Mouse (Mus musculus): ENCODE data around the gene Cwc27. TPM values are rescaled to one million over a fixed set of nuclear protein-coding genes. Genes with fewer than 3 reads are reported as not detected.

Cwc27 gene
- polyA plus RNA-seq (2016; fragmentation: Nextera tagmentation; extraction: Ambion mirVana): 34.4 and 38.1 TPM in 2 replicates

DNA sequence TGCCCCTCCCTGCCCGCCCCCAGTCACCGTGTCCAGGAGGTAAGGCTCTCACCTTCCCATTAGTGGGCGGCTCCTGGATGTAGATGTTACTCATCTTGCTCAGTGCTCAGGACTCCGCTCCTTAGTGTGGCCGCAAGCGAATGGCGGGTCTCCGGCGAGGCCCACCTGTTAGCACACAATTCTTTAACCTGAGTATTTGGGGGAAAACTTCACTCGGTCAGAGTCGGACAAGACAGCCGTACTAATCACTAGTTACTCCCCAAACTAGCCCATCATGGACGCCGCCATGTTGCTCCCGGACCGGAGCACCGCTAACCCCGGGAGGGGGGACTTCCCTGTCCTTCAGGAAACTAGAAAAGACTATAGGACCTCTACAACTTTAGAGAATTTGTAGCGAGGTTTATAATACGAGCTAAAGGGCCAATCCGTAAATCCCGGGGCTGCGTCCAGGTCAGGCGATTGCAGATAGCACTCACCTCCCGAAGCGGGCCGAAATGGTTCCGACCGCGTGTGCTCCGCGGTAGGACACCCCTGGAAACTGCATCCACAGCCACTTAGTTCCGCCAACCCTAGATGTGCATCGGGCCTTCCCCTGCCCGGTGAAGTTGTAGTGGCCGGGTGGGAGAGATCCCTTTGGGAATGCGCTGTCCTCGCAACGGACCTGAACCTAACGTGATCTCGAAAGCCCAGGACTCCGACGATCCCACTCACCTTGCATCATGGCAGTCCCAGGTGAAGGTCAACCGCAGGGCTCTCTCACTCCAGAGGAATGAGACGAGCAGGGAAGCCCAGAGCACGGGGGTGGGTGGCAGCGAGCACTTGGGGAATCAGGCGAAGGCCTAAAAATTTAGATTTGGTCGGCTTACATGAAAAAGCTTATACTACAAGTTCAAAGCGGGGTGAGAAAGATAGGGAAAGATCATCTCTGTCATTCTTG, at the start of gene Cwc27:
Cwc27 (minus strand) TSS at position 508 of the 937 bp plus-strand sequence.
- H3K4me1 ChIP-seq (replicated peaks): peaks cover 11% of the 10 kb centered on the region
- peak within 1 kb of the TSS; percentile 67 for H3K4me2 ChIP-seq
- under 1% methylated on average over 50 of the region's 50 CpGs for WGBS
- H3K4me3 ChIP-seq (replicated peaks): peak within 1 kb of the TSS; percentile 70
- peak within 1 kb of the TSS; percentile 86 for H3K9ac ChIP-seq (replicated peaks)
- peak; percentile 90 for ATAC-seq (ENCODE audit: insufficient number of reproducible peaks, insufficient read depth, low FRiP score, low TSS enrichment, low read depth)
- peaks cover 14% of the 10 kb centered on the region; the same call in 1 of the 2 replicates for H3K36me3 ChIP-seq
- no peaks in the 10 kb centered on the region for H3K27me3 ChIP-seq
- peak within 1 kb of the TSS; percentile 54 for H3K27ac ChIP-seq
- no peaks in the 10 kb centered on the region for H3K9me3 ChIP-seq

- H3K9ac ChIP-seq (replicated peaks): no peak overlapping the region
- 0 out of 2 replicates have a peak, but pooled peaks cover 3% of the 10 kb centered on the region for H3K4me1 ChIP-seq (replicated peaks)
- no peak overlapping the region for H3K4me2 ChIP-seq
- no peak overlapping the region for H3K4me3 ChIP-seq (replicated peaks)
- H3K27ac ChIP-seq: no peak overlapping the region
- H3K36me3 ChIP-seq: no peaks in the 10 kb centered on the region
- 85% methylated on average over 5 of the region's 5 CpGs for WGBS
- H3K9me3 ChIP-seq: no peaks in the 10 kb centered on the region
- H3K27me3 ChIP-seq: peaks cover 31% of the 10 kb centered on the region
- no peak for ATAC-seq (ENCODE audit: insufficient number of reproducible peaks, insufficient read depth, low FRiP score, low TSS enrichment, low read depth)
These were observed 49.8 kb upstream of the Cwc27 start for GRCm38 (mm10) chr13:104866726-104867125.

DNA sequence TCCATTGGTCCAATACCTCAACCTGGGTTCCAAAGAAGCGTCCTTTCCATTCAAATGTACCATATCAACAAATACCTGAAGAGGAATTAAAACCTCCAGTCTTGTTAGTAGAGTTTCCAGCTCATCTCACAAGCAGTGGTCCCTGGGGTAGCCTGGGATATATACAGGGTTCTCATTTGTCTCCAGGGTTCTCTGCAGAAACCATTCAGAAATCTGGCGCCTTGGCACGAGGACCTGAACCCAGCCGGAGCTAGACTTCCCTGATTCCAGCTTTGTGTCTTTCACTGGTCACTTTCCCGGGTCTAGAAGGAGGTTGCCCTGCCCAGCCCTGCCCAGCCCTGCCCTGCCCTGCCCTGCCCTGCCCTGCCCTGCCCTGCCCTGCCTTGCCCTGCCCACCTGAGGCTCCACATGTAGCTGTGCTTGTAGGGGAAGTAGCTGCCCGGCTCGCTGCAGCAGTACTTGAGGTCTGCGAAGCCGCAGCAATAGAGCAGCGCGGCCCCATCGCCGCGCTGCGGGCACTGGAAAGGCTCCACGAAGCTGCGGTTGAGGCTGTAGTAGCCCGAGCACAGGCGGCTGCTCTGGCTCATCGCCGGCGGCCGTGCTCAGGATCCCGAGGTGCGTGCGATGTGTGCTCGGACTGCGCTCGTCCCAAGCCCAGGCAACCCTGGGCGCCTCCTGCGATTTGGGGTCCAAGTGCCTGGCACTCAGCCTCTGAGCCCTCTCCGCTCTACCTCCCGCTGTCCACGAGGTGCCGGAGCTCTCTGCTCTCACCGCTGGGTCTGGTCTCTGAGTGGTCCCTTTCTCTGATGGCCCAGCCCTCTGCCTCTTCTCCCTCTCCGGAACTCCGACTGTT, 46.4 kb upstream of the Cwc27 start, which contains the start of gene Shisal2b:
Shisal2b (minus strand) TSS at position 767 of the 853 bp plus-strand sequence.
- H3K27me3 ChIP-seq: peaks cover 33% of the 10 kb centered on the region
- peak within 1 kb of the TSS; percentile 82 for H3K4me2 ChIP-seq
- 5% methylated on average over 38 of the region's 38 CpGs for WGBS
- 0 out of 2 replicates have a peak within 1 kb of the TSS, but pooled peaks have one; percentile 12 for H3K27ac ChIP-seq
- H3K36me3 ChIP-seq: no peaks in the 10 kb centered on the region
- H3K9me3 ChIP-seq: no peaks in the 10 kb centered on the region
- 0 out of 2 replicates have a peak, but pooled peaks cover 3% of the 10 kb centered on the region for H3K4me1 ChIP-seq (replicated peaks)
- peak within 1 kb of the TSS; percentile 61 for H3K9ac ChIP-seq (replicated peaks)
- peak; percentile 73 for ATAC-seq (ENCODE audit: insufficient number of reproducible peaks, insufficient read depth, low FRiP score, low TSS enrichment, low read depth)
- peak within 1 kb of the TSS; percentile 49 for H3K4me3 ChIP-seq (replicated peaks)

DNA sequence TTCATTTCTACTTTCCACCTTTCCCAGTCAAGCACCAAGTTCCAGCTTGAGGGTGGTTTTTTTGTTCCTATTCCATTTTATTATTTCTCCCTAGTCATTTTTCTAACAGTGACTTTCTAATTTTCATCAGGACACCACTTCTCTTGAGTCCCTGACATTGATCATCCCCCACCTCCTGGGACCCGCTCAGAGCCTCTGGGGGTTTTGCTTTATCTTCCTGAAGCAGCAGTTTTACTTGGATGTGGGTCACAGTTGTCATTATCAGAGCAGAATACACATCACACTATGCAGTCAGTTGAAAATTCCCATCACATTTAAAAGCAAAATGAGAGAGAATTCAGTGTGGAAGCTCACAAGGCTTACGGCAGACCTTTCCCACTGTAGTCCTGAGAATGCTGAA, 36.7 kb upstream of the Cwc27 start:
- H3K27ac ChIP-seq: no peak overlapping the region
- H3K9ac ChIP-seq (replicated peaks): no peak overlapping the region
- no peaks in the 10 kb centered on the region for H3K27me3 ChIP-seq
- no peak overlapping the region for H3K4me3 ChIP-seq (replicated peaks)
- no peak overlapping the region for H3K4me2 ChIP-seq
- no peaks in the 10 kb centered on the region for H3K36me3 ChIP-seq
- WGBS: 82% methylated on average over 2 of the region's 2 CpGs
- H3K4me1 ChIP-seq (replicated peaks): no peaks in the 10 kb centered on the region
- ATAC-seq (ENCODE audit: insufficient number of reproducible peaks, insufficient read depth, low FRiP score, low TSS enrichment, low read depth): no peak
- no peaks in the 10 kb centered on the region for H3K9me3 ChIP-seq

DNA sequence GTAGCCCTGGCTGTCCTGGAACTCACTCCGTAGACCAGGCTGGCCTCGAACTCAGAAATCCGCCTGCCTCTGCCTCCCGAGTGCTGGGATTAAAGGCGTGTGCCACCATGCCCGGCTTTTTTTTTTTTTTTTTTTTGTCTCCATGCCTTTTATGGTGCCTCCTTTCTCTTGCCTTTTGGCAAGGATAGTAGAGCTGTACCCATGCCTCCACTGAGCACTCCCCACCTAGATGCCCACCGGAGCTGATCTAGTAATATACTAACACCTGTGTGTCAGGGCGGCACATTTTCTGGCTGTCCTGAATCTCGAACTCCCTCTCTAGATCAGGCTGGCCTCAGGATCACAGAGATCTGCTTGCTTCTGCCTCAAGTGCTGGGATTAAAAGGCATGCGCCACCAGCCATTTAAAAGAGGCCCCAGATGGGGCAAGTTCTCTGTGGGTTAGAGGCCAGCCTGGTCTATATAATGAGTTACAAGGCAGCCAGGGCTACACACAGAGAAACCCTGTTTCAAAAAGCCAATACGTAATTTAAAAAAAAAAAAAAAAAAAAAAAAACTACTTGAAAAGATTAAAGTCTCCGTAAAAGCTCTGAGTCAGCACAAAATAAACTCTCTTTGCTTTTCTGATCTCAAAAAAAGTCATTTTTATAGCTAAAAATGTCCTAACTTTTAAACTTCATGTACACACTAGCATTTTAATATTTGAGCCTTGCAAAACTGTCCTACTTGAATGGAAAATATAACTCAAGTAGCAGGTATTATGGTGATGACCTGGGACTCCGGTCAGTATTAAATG, 26.6 kb upstream of the Cwc27 start:
- Histone ChIP-seq H3K27me3 (no peaks in the 10 kb centered on the region), H3K27ac (no peak overlapping the region), H3K9ac (replicated peaks) (no peak overlapping the region), H3K4me3 (replicated peaks) (no peak overlapping the region), H3K36me3 (peaks cover 4% of the 10 kb centered on the region), H3K4me2 (no peak overlapping the region), H3K9me3 (no peaks in the 10 kb centered on the region), H3K4me1 (replicated peaks) (no peaks in the 10 kb centered on the region)
- 85% methylated on average over 12 of the region's 13 CpGs for WGBS
- no peak for ATAC-seq (ENCODE audit: insufficient number of reproducible peaks, insufficient read depth, low FRiP score, low TSS enrichment, low read depth)

DNA sequence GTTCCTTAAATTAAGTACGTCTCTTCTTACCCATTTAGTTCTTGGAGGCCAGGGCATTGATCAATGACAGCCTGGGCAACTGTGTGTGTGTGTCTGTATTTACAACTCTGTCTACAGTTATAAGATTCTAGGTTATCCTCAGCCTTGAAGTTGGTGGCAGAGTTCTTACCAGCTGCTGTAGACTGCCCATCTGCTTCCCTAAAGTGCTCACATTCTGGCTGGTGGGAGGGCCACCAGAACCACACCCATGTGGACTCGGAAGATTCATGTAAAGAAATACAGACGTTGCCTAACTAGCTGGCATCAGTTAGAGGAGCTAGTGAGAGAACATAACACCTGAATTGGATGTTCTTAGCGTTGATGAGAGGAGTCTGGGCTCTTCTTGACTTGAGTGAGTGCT, 25.0 kb upstream of the Cwc27 start:
- Histone ChIP-seq H3K4me1 (replicated peaks) (no peaks in the 10 kb centered on the region), H3K36me3 (peaks cover 13% of the 10 kb centered on the region), H3K27ac (no peak overlapping the region), H3K9me3 (no peaks in the 10 kb centered on the region), H3K4me3 (replicated peaks) (no peak overlapping the region), H3K9ac (replicated peaks) (no peak overlapping the region), H3K27me3 (no peaks in the 10 kb centered on the region), H3K4me2 (no peak overlapping the region)
- WGBS: 64% methylated on average over 4 of the region's 4 CpGs
- ATAC-seq (ENCODE audit: insufficient number of reproducible peaks, insufficient read depth, low FRiP score, low TSS enrichment, low read depth): no peak

GRCm38 (mm10) chr13:104837628-104838027, 20.7 kb upstream of the Cwc27 start:
- no peak for ATAC-seq (ENCODE audit: insufficient number of reproducible peaks, insufficient read depth, low FRiP score, low TSS enrichment, low read depth)
- H3K27ac ChIP-seq: no peak overlapping the region
- H3K4me2 ChIP-seq: no peak overlapping the region
- H3K4me3 ChIP-seq (replicated peaks): no peak overlapping the region
- no peaks in the 10 kb centered on the region for H3K9me3 ChIP-seq
- WGBS: 64% methylated on average over 7 of the region's 7 CpGs
- H3K27me3 ChIP-seq: no peaks in the 10 kb centered on the region
- no peaks in the 10 kb centered on the region for H3K4me1 ChIP-seq (replicated peaks)
- H3K36me3 ChIP-seq: peaks cover 46% of the 10 kb centered on the region
- no peak overlapping the region for H3K9ac ChIP-seq (replicated peaks)

- Histone ChIP-seq H3K4me2 (no peak overlapping the region), H3K27ac (no peak overlapping the region), H3K4me1 (replicated peaks) (no peaks in the 10 kb centered on the region), H3K27me3 (no peaks in the 10 kb centered on the region), H3K9ac (replicated peaks) (no peak overlapping the region), H3K9me3 (peaks cover 4% of the 10 kb centered on the region; the same call in 1 of the 2 replicates), H3K36me3 (peaks cover 84% of the 10 kb centered on the region), H3K4me3 (replicated peaks) (no peak overlapping the region)
- ATAC-seq (ENCODE audit: insufficient number of reproducible peaks, insufficient read depth, low FRiP score, low TSS enrichment, low read depth): no peak
- WGBS: 93% methylated on average over 13 of the region's 13 CpGs
These were observed 15.9 kb upstream of the Cwc27 start for GRCm38 (mm10) chr13:104832811-104833210.

GRCm38 (mm10) chr13:104825470-104825869, 8.5 kb upstream of the Cwc27 start:
- H3K4me3 ChIP-seq (replicated peaks): no peak overlapping the region
- no peaks in the 10 kb centered on the region for H3K27me3 ChIP-seq
- H3K9ac ChIP-seq (replicated peaks): no peak overlapping the region
- peaks cover 44% of the 10 kb centered on the region for H3K36me3 ChIP-seq
- peaks cover 10% of the 10 kb centered on the region; the same call in 1 of the 2 replicates for H3K4me1 ChIP-seq (replicated peaks)
- WGBS: 74% methylated on average over 2 of the region's 2 CpGs
- peaks cover 8% of the 10 kb centered on the region; the same call in 1 of the 2 replicates for H3K9me3 ChIP-seq
- no peak overlapping the region for H3K4me2 ChIP-seq
- no peak overlapping the region for H3K27ac ChIP-seq
- ATAC-seq (ENCODE audit: insufficient number of reproducible peaks, insufficient read depth, low FRiP score, low TSS enrichment, low read depth): no peak

DNA sequence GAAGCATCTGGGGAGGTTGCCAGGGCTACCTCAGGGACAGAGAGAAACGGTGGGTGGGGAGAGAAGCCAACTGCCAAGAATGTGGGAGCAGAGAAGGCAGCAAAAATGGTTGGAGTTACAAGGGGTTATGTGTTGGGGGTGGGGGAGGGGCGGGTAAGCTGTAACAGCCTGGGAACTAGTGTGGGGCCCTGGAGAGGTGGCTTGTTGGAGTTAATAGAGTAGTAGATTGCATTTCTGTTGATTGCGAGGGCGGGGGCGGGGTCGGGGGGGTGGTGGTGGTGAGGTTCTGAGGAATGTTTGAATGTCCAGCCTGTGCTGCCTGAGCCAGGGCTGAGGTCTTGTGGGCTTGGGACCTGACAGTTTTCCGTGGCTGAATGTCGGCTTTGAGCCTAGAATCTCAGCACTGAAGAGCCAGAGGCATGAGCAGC, 5.5 kb upstream of the Cwc27 start:
- Histone ChIP-seq H3K36me3 (peaks cover 23% of the 10 kb centered on the region), H3K27me3 (no peaks in the 10 kb centered on the region), H3K9ac (replicated peaks) (no peak overlapping the region), H3K27ac (peak overlapping the region; percentile 72), H3K9me3 (no peaks in the 10 kb centered on the region), H3K4me3 (replicated peaks) (no peak overlapping the region), H3K4me1 (replicated peaks) (peaks cover 19% of the 10 kb centered on the region), H3K4me2 (peak overlapping the region; percentile 33)
- WGBS: 20% methylated on average over 8 of the region's 8 CpGs
- ATAC-seq (ENCODE audit: insufficient number of reproducible peaks, insufficient read depth, low FRiP score, low TSS enrichment, low read depth): peak; percentile 75

Data from limb, embryonic 12.5 days (tissue).